Mouse (Mus musculus) retina, embryonic 14.5 days (tissue): ENCODE results near the gene Fbxo8.

Experiments used
- DNase-seq: peaks from one replicate; pipeline ENCODE4 v3.0.0-alpha.2; 2015; ENCODE audit warnings: low spot score

Gene Fbxo8

DNA sequence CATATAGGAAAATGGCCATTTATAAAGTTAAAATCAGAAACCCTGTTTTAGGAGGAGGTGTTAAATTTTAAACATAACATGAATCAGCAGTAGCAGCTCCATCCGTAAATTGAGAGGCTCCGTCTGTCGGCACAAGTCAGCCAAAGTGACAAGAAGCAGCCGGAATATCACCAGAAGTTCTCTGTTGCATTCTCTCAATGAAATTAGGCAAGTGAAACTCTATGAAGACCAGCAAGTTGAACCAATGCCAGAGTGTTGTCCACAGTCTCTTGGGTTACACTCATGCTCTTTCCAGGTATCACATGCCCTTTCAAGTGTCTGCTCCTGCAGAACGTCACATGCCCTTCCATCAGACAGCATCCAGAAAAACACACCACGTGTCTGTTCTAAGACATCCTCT, 60.8 kb downstream of the Fbxo8 start:
- no peak for DNase-seq

DNA sequence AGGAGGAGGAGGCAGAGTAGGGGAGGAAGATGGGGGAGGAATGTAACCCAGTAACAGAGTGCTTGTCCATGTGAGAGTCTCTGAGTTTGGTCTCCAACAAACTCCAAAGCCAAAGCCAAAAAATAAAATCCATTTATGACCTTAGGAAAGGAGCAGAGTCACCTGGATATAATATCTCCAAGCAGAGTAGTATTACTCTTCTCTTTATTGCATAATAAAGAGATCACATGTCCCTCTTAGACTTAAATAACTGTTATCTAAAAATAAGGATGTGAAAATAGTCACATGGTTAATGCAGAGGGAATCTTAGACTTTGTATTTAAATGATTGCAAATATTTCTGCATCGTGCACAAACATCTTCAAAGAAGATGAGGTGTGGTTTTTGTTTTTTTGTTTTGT, 63.3 kb downstream of the Fbxo8 start:
- DNase-seq, result no peak

DNA sequence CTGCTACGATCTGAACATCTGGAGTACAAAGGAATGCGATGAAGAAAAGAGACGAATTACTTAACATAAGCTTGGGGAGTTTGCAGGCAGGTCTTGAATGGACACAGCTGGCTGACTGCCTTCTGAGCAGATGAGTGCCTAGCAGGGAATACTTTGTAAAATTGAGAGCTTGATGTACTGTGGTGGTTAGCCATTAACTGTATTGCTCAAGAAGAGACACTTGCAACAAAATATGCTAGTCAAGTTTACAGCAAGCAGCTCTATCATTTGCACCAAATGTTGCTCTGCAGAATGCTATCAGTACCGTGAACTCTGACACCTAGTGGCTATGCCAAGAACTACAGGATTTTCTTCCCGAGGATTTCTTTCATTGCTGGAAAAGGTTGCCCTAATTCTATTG, 64.1 kb downstream of the Fbxo8 start:
- peak; percentile 94 for DNase-seq

DNA sequence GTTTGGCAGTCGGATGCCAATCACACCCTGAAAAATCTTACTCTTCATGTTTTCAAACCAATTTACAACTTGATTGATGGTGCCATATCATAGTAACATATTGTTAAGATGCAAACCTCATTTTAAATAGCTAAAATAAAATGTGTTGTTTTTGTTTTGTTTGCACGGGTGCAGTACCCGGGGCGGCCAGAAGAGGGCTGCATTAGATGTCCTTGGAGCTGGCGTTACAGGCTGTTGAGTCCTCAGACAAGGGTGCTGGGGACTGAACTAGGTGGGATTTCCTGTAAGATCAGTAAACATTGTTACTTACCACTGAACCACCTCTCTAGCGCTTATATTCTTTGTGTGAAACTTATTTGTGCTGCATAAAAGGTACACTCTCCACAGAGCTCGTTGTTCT, 65.4 kb downstream of the Fbxo8 start:
- DNase-seq, result peak; percentile 28

DNA sequence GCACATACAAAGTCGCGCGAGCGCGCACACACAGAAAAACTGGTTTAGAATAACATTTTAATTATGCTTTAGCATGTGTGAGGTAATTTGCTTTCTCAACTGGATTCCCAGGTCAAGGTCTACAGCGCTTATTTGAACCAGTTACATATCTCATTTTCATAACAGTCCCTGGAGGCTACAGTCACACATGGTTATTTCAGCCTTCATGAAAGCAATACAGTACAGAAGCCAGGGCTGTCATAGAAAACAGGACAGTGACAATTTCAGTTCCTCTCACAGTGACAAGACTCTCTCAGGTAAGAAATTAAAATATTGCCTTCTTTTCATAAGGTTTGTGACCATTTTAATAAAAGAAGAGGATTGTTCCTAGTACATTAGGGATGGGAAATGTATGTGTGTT, 66.4 kb downstream of the Fbxo8 start:
- DNase-seq, result no peak

DNA sequence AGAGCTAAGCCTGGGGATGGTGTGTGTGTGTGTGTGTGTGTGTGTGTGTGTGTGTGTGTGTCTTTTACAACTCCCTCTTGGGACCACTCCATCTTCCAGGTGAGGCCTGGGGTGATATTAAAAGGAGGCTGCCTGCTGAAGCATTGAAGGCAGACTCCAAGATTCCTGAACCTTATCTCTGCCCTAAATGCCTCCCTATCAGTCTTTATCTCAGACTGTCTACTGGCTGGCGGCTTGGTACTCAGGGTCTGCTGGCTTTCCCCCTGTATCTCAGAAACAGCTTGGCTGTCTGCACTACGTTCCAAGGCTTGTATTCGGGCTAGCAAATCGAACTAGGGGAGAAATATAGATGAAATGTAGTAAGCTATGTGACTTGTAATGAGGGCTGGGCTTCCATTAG, 68.2 kb downstream of the Fbxo8 start:
- no peak for DNase-seq

DNA sequence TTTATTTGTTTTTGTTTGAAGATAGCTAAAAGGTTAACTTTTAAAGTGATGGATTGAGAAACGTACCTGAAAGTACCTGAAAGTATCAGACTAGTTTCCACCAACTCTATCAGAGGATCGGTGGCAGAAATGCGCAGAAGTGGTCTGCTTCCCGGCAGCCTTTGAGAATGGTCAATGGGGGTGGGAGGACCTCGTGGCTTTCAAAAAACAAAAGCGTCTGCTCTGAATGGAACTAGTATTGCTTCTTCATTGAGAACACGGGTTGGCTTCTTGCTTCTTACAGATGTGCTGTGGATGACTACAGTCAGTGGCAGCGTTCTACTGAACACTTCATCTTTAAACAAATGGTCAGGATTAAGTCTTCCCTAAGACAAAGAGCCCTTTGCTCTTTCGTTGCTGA, 68.7 kb downstream of the Fbxo8 start:
- no peak for DNase-seq

DNA sequence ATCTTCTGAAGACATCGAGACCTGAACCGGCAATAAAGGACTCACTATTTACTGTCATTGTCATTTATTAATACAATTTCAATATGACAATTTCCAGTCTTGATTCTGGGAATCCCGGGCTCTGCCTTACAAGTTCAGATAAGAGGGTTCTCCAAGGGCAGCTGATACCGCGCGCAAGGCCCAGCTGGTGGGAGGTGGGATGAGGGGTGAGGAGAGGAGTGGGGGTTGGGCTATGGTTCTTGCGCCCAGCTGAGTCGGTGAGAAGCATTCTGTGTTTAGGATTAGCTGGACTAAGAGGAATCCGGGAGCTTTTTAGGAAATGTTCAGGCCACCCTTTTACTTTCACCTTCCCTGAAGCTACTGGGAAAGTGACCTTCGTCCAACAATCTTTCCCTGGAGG, 69.8 kb downstream of the Fbxo8 start:
- peak; percentile 51 for DNase-seq

DNA sequence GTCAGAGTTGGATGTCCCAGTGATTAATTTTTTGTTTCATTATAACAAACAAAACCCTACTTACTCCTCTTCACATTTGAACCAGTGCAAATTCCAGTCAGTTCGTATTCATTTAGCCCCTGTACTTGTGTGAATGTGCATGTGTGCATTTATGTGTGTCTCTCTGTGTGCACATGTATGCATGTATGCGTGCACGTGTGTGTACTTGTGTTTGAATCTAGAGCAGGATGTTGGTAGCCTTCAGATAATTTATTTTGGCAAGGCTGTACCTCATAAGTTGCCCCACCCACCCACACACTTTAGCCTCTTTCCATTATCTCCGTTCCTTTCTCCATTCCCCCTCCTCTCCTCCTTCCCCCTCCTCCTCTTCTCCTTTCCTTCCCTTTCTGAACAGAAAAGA, 70.2 kb downstream of the Fbxo8 start:
- DNase-seq, result no peak

DNA sequence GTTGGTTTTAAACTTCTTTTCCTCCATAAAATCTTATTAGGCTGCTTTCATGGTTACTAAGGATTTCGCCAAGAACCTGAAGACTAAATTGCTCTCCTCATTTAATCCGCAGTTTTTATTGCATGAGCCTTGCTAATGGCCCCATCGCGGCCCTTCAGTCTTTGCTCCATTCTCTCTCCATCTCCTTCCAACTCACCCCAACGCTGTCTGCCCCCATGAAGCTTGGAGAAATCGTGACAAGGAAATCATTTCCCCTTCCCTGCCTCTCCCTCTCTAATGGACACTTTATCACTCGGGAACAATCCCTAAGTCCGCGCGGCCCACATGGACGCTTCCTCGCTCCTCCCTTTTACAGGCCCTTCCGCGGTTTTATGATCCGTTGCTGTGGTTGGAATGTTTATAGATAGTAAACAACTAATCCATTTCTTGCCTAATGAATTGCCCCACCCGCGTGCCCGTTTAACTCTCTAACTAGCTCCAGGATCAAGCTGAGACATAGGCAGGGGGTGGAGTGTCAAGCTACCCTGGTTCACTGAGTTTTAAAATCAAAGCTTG, 71.7 kb downstream of the Fbxo8 start:
- DNase-seq, result peak; percentile 55

DNA sequence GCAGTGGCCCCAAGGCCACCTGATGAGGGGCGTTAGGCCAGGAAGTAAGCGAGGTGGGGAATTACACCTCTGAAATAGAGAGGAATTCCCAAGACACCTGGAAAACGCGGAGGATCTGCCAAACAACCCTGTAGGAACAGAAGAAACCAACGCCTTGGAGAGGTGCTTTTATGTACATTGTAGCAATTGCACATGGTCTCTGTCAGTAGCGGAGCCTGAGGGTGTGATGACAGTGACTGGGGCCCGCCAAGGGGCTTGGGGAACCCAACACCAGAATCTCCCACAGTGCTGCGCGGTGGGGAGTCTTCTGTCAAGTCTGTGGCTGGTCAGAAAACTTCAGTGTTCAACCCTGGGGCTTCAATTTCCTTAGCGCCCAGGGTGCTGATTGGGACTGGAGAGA, 72.5 kb downstream of the Fbxo8 start:
- DNase-seq, result no peak

DNA sequence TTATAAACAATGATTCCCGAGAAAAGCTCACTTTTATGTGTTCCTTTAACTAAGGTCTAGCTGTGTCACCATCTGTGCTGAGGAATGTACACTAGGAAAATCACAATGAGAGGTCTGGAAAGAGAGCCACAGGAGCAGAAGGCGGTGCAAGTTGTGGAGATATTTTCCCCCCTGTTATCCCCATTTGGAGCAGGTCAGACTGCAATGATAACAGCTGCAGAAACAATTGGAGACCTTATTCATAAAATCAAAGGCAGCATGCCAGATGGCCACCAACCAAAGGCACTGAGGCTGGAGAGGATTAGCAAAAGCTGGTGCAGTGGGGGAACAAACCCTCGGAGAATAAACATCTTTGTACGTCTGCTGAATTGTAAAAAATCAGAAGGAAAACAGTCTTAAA, 78.3 kb downstream of the Fbxo8 start:
- DNase-seq, result peak; percentile 60

DNA sequence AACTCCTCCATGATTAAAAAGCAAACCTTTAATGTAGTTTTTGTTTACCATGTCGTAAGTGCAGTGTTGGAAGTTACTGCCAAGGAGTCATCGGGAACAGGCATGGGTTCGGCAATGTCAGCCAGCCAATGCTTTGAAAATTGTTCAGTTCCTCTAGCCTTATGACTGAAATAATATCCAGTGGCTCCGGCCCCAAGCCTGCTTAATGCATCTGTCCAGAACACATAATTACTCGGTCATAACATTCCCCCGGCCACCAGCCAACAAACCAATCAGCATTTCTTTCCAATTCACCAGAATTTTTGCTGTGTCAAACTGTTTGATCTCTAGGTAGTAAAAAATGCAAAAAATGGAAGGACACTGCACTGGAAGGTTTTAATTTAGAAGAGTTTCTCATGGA, 88.4 kb downstream of the Fbxo8 start:
- DNase-seq, result no peak
